Mouse (Mus musculus): ENCODE measurements around the gene Phf14.
"Not testable (repeated sequence)": the region's sequence is repeated elsewhere in the genome, so short reads cannot be mapped to it uniquely, and the experiment has no call there.

DNA sequence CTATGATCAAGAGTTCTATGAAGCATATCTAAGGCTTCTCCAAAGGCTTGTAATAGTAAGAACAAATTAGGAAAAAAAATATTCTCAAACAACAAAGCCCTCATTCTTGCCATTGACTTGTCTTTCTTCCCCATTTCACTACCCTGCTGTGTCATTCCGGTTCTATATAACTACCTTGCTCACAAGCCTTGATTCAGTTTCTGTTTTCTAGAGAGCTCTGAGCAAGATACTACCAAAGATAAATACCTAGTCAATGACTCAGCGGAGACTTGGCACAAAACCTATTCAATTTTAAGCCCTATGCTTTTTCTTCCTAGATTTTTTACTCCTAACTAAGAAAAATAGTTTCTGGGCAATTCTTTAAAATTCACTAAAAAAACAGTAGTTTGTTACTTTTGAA, 32.2 kb upstream of the Phf14 start:
- TF ChIP-seq CTCF, POLR2A (IDR thresholded peaks at IDR 0.05; ENCODE audit: insufficient read depth, low read depth, low read length): not testable (repeated sequence)
